Mouse (Mus musculus): ENCODE data around the gene Gm5414. TPM values are rescaled to one million over a fixed set of nuclear protein-coding genes. Genes with fewer than 3 reads are reported as not detected.
A peak's percentile ranks its signal among the peaks of the same experiment; 100 is the strongest.

The Gm5414 gene
- not detected for total RNA-seq (2018; cell fraction: chromatin; rRNA removed)
- total RNA-seq (2018; cell fraction: cytosol; rRNA removed), result not detected
- not detected for total RNA-seq (2018; cell fraction: nucleus; rRNA removed)
- polyA plus RNA-seq (2018), result not detected in 3 replicates

DNA sequence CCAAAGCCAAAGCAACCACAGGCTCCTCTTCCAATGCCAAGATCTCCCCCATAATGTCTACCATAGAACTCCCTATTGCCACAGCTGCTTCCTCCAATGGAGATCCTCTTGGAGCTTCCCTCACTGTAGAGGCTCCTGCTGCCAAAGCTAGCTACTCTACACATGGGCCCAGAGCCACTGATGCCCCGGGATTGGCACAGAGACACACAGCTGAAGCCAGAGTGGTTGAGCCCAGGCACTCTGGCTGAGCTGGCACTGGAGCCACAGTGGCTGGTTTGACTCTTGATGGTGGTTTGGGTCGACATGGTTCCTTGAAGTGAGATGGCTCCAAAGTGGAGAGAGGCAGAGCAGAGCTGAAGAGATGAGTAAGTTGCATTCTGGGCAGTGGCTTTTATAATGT, at the start of gene Gm5414:
Gm5414 (minus strand) TSS at position 305 of the 400 bp plus-strand sequence.
- Histone ChIP-seq H3K4me3 (ENCODE audit: inconsistent target) (no peak within 1 kb of the TSS), H3K79me2 (ENCODE audit: inconsistent target) (no peaks in the 10 kb centered on the region), H3K36me3 (ENCODE audit: inconsistent target) (no peaks in the 10 kb centered on the region), H3K27ac (no peak within 1 kb of the TSS)
- 91% methylated on average over 2 of the region's 2 CpGs for WGBS (ENCODE audit: missing documents)

DNA sequence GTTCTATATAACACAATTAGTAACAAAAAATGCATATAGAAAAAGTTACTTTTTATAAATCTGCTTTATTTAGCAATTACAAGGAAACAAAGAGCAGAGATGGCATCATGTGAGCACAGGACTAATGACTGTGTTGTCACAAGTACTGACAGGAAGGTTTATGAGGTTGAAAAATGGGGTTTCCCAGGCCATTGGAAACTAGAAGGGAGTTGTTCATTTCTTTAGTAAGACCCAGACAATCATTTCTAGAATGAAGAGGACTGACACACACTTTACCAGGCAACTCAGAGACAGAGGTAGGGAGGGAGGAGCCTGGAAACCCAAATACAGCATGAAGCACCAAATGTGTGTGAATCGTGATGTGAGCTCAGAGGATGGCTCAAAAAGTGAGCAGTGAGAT, 48.0 kb upstream of the Gm5414 start:
- Histone ChIP-seq H3K4me3 (ENCODE audit: inconsistent target) (no peak overlapping the region), H3K36me3 (ENCODE audit: inconsistent target) (no peaks in the 10 kb centered on the region), H3K79me2 (ENCODE audit: inconsistent target) (no peaks in the 10 kb centered on the region), H3K27ac (no peak overlapping the region)
- WGBS (ENCODE audit: missing documents), result 82% methylated on average over 1 of the region's 1 CpGs

GRCm38 (mm10) chr15:101652736-101653265, 24.8 kb upstream of the Gm5414 start:
- H3K27ac ChIP-seq, result no peak overlapping the region
- no peak overlapping the region for H3K4me3 ChIP-seq (ENCODE audit: inconsistent target)
- no peaks in the 10 kb centered on the region for H3K36me3 ChIP-seq (ENCODE audit: inconsistent target)
- H3K79me2 ChIP-seq (ENCODE audit: inconsistent target), result no peaks in the 10 kb centered on the region
- WGBS (ENCODE audit: missing documents), result 93% methylated on average over 5 of the region's 5 CpGs

DNA sequence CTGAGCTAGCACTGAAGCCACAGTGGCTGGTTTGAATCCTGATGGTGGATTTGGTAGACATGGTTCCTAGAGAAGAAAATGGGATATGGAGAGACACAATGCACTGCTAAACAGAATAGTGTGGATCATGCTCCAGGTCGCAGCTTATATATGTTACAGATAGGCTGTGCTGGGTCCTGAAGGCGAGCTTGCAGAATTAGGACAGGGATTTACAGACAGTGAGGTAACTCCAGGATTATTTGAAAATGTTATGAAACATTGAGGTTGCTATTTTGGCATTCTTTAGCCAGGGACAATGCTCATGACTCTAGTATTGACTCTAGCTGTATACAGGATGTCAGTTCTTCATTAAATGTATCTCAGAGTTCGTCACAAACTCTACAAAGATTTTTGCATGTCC, 19.3 kb upstream of the Gm5414 start, which contains the start of gene Gm5478:
Gm5478 (minus strand) TSS at position 101 of the 400 bp plus-strand sequence.
- Histone ChIP-seq H3K79me2 (ENCODE audit: inconsistent target) (no peaks in the 10 kb centered on the region), H3K27ac (no peak within 1 kb of the TSS), H3K4me3 (ENCODE audit: inconsistent target) (no peak within 1 kb of the TSS), H3K36me3 (ENCODE audit: inconsistent target) (no peaks in the 10 kb centered on the region)
- 79% methylated on average over 3 of the region's 3 CpGs for WGBS (ENCODE audit: missing documents)

- Histone ChIP-seq H3K27ac (no peak overlapping the region), H3K79me2 (ENCODE audit: inconsistent target) (no peaks in the 10 kb centered on the region), H3K36me3 (ENCODE audit: inconsistent target) (no peaks in the 10 kb centered on the region), H3K4me3 (ENCODE audit: inconsistent target) (no peak overlapping the region)
- 45% methylated on average over 6 of the region's 6 CpGs for WGBS (ENCODE audit: missing documents)
These were observed 28.9 kb downstream of the Gm5414 start for GRCm38 (mm10) chr15:101599123-101599522.

GRCm38 (mm10) chr15:101588216-101588615, 39.8 kb downstream of the Gm5414 start:
- 76% methylated on average over 10 of the region's 10 CpGs for WGBS (ENCODE audit: missing documents)
- no peak overlapping the region for H3K4me3 ChIP-seq (ENCODE audit: inconsistent target)
- H3K36me3 ChIP-seq (ENCODE audit: inconsistent target), result no peaks in the 10 kb centered on the region
- no peaks in the 10 kb centered on the region for H3K79me2 ChIP-seq (ENCODE audit: inconsistent target)
- no peak overlapping the region for H3K27ac ChIP-seq

DNA sequence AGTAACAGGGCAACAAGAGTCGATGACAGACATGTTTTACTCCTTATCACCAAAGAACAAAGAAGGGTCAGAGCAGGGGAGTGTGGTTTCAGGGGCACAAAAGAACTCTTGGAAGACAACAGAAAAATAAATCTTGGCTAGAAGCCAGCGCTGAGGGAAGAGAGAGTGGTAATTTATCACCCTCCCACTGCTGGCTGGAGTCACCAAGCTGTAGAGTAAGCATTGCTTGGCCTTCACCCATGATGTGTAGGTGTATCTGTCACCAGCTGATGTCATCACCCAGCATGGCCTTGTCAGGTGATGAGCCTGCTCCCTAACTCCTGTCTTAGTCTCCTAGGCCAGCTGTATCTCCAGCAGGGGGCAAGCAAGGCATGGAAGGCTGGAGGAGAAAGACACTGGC, 43.5 kb downstream of the Gm5414 start:
- Histone ChIP-seq H3K79me2 (ENCODE audit: inconsistent target) (no peaks in the 10 kb centered on the region), H3K4me3 (ENCODE audit: inconsistent target) (no peak overlapping the region), H3K36me3 (ENCODE audit: inconsistent target) (no peaks in the 10 kb centered on the region), H3K27ac (no peak overlapping the region)
- 36% methylated on average over 2 of the region's 2 CpGs for WGBS (ENCODE audit: missing documents)

DNA sequence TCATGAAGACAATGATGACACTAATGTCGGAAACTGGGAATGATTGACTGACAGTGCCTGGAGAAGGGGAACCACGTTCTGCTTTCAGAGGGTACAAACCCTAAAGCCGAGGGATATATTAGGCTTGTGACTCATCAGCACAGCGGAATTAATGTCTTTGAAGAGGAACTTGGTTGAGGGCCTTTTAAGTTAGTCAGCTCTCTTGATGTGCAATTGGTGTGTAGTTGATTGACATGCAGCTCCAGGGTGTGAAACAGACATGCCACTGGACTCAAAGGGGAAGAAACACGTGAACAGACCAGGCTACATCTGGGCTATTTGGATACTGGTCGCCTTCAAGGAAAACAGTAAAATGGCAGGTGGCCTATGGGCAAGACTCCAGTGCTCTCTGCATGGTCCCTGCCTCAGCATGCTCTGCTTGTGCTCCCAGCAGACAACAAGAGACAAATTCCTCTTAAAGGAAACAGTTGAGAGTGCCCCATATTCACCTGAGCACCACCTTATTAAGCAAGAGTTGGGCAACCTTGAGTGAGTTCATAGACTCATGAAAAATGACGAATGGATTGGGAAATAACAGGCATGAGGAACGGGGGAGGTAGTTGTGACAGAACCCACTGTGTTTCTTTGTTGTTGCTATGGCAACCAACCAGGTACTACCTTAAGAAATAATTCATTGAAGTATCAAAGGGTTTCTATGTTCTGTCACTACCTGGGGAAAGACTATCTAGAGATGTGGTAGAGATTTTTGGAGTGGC, 44.6 kb downstream of the Gm5414 start:
- no peaks in the 10 kb centered on the region for H3K79me2 ChIP-seq (ENCODE audit: inconsistent target)
- H3K27ac ChIP-seq, result 0 out of 2 replicates have a peak overlapping the region, but pooled peaks have one; percentile 10
- 41% methylated on average over 8 of the region's 8 CpGs for WGBS (ENCODE audit: missing documents)
- no peaks in the 10 kb centered on the region for H3K36me3 ChIP-seq (ENCODE audit: inconsistent target)
- H3K4me3 ChIP-seq (ENCODE audit: inconsistent target), result no peak overlapping the region

DNA sequence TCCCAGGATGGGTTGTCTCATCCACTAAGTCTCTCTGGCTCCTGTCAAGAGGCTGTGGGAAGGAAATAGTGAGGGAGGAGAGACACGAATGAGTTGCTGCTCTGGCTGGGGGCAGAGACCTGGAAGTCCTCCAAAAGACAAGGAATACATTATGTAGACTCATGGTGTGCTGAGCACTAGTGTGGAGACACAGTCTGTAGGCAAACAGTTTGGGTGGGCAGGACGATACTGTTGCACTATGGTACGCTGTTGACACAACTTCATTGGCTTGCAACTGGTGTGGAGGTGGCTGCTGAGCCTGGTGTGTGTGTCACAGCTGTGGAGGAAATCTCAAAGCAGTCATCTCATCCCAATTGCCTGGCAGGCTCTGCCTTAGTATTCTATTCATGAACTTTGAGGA, 46.3 kb downstream of the Gm5414 start:
- WGBS (ENCODE audit: missing documents), result 74% methylated on average over 3 of the region's 3 CpGs
- Histone ChIP-seq H3K36me3 (ENCODE audit: inconsistent target) (no peaks in the 10 kb centered on the region), H3K79me2 (ENCODE audit: inconsistent target) (no peaks in the 10 kb centered on the region), H3K4me3 (ENCODE audit: inconsistent target) (no peak overlapping the region), H3K27ac (no peak overlapping the region)

DNA sequence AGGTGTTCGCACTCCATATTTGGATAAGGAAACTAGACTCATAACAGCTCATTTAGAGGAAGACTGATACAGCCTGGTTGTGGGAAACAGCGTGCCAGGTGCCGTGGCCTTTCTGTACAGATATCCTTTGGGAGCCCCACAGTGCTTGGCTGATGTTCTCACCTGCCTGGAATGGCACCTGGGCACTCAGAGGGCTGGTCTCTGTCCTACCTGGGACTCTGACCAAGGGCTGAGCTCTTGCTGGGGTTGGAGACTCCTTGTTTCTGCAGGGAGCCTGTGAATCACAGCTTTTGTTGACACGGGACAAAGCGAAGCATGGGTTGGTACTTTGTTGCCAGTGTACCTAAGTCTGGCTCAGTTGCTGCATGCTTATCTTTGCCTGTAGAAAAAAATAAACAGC, 52.5 kb downstream of the Gm5414 start:
- 75% methylated on average over 5 of the region's 5 CpGs for WGBS (ENCODE audit: missing documents)
- Histone ChIP-seq H3K36me3 (ENCODE audit: inconsistent target) (no peaks in the 10 kb centered on the region), H3K27ac (no peak overlapping the region), H3K79me2 (ENCODE audit: inconsistent target) (no peaks in the 10 kb centered on the region), H3K4me3 (ENCODE audit: inconsistent target) (no peak overlapping the region)

Other genes starting within 250 kb of the Gm5414 start
- not detected in 3 replicates for gene Krt7, start 217.1 kb downstream of the Gm5414 start, polyA plus RNA-seq (2018)
- not detected in 3 replicates for gene Krt87, start 189.4 kb downstream of the Gm5414 start, polyA plus RNA-seq (2018)
- gene Krt88, start 180.4 kb downstream of the Gm5414 start, polyA plus RNA-seq (2018), result not detected in 3 replicates
- gene Krt81, start 164.4 kb downstream of the Gm5414 start, polyA plus RNA-seq (2018), result not detected in 3 replicates
- gene Krt86, start 154.7 kb downstream of the Gm5414 start, polyA plus RNA-seq (2018), result not detected in 3 replicates
- not detected in 3 replicates for gene Krt83, start 136.7 kb downstream of the Gm5414 start, polyA plus RNA-seq (2018)
- not detected in 3 replicates for gene Gm49425, start 110.9 kb downstream of the Gm5414 start, polyA plus RNA-seq (2018)
- not detected in 3 replicates for gene Krt84, start 95.4 kb downstream of the Gm5414 start, polyA plus RNA-seq (2018)
- not detected in 3 replicates for gene Krt82, start 77.5 kb downstream of the Gm5414 start, polyA plus RNA-seq (2018)
- gene Krt90, start 65.2 kb downstream of the Gm5414 start, polyA plus RNA-seq (2018), result not detected in 3 replicates
- gene Krt75, start 54.3 kb downstream of the Gm5414 start, polyA plus RNA-seq (2018), result not detected in 3 replicates
- not detected in 3 replicates for gene Gm5478, start 19.2 kb upstream of the Gm5414 start, polyA plus RNA-seq (2018)
- not detected in 3 replicates for gene Krt6b, start 52.1 kb upstream of the Gm5414 start, polyA plus RNA-seq (2018)
- gene Krt6a, start 66.1 kb upstream of the Gm5414 start, polyA plus RNA-seq (2018), result not detected in 3 replicates
- gene Krt5, start 84.7 kb upstream of the Gm5414 start, polyA plus RNA-seq (2018), result not detected in 3 replicates
- not detected in 3 replicates for gene Krt71, start 114.9 kb upstream of the Gm5414 start, polyA plus RNA-seq (2018)
- not detected in 3 replicates for gene Krt72, start 158.3 kb upstream of the Gm5414 start, polyA plus RNA-seq (2018)
- gene Krt73, start 174.2 kb upstream of the Gm5414 start, polyA plus RNA-seq (2018), result not detected in 3 replicates
- not detected in 3 replicates for gene Krt2, start 190.0 kb upstream of the Gm5414 start, polyA plus RNA-seq (2018)
- gene Krt1, start 222.6 kb upstream of the Gm5414 start, polyA plus RNA-seq (2018), result not detected in 3 replicates
- gene Krt77, start 241.5 kb upstream of the Gm5414 start, polyA plus RNA-seq (2018), result not detected in 3 replicates